Comparison of ENCODE assay signal across 30 mouse cellular contexts in the genomic region with DNA sequence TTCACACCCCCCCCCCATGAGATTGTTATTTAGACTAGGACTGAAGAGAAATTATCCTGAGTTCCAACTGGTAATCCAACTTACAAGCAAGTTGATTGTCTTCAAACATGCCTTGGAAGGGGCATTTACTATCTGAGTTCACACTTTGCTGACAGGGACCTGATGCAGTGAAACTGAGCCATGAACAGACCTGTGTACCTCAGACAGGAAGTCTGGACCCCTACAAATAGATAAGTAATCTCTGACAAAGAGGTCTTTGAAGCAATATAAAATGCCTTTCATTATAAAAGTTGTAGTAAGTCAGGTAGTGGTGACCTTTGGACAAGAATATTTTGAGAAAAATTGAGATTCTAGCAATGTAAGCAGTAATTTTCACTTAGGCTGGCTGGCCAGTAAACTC. TPM values are rescaled to one million over a fixed set of nuclear protein-coding genes. Genes with fewer than 3 reads are reported as not detected.
"Had no signal": no experiment of that assay in that cellular context is flagged by ENCODE, and none has a peak within 500 bp of the region (broad histone marks: within the 10 kb centered on the region; RNA-seq: fewer than 3 reads in every experiment).

No protein-coding gene starts in this region.

- H3K27me3 ChIP-seq: limb, embryonic 12.5 days; limb, embryonic 13.5 days; limb, embryonic 15.5 days; liver, embryonic 12.5 days; liver, embryonic 13.5 days; liver, embryonic 15.5 days; lung, embryonic 15.5 days; megakaryocyte, embryonic 14.5 days; midbrain, embryonic 12.5 days; midbrain, embryonic 13.5 days; midbrain, embryonic 15.5 days; neural tube, embryonic 12.5 days had no signal

- H3K4me3 ChIP-seq: limb, embryonic 10.5 days; limb, embryonic 12.5 days; limb, embryonic 13.5 days; limb, embryonic 15.5 days; liver, embryonic 12.5 days; liver, embryonic 13.5 days; liver, embryonic 15.5 days; lung, embryonic 15.5 days; megakaryocyte, embryonic 14.5 days; midbrain, embryonic 10.5 days; midbrain, embryonic 12.5 days; midbrain, embryonic 13.5 days; midbrain, embryonic 15.5 days; myocyte; neural tube, embryonic 12.5 days had no signal

- H3K27ac ChIP-seq: limb, embryonic 10.5 days; limb, embryonic 12.5 days; limb, embryonic 13.5 days; limb, embryonic 15.5 days; liver, embryonic 12.5 days; liver, embryonic 13.5 days; liver, embryonic 14.5 days; liver, embryonic 15.5 days; lung, embryonic 15.5 days; macrophage; midbrain, embryonic 10.5 days; midbrain, embryonic 12.5 days; midbrain, embryonic 13.5 days; midbrain, embryonic 15.5 days; neural tube, embryonic 12.5 days had no signal

- H3K4me1 ChIP-seq: limb, embryonic 10.5 days; limb, embryonic 12.5 days; limb, embryonic 13.5 days; limb, embryonic 15.5 days; liver, embryonic 12.5 days; liver, embryonic 13.5 days; liver, embryonic 15.5 days; lung, embryonic 15.5 days; midbrain, embryonic 10.5 days; midbrain, embryonic 12.5 days; midbrain, embryonic 13.5 days; midbrain, embryonic 15.5 days; neural tube, embryonic 12.5 days had no signal

- DNase-seq: left cerebral cortex, postnatal 4 days; liver; liver, embryonic 13.5 days; liver, postnatal 0 days; lung, adult 18-20 months; lung, adult 2 months; lung, embryonic 14.5 days; lung, postnatal 10 days; lung, postnatal 14 days; lung, postnatal 36 days; lung, postnatal 4 days; midbrain, embryonic 14.5 days had no signal

- H3K9me3 ChIP-seq: limb, embryonic 10.5 days; limb, embryonic 12.5 days; limb, embryonic 13.5 days; limb, embryonic 15.5 days; liver, embryonic 12.5 days; liver, embryonic 13.5 days; liver, embryonic 15.5 days; lung, embryonic 15.5 days; megakaryocyte, embryonic 14.5 days; midbrain, embryonic 10.5 days; midbrain, embryonic 12.5 days; midbrain, embryonic 13.5 days; midbrain, embryonic 15.5 days; neural tube, embryonic 12.5 days had no signal

- H3K36me3 ChIP-seq: midbrain, embryonic 15.5 days had no signal

- H3K9ac ChIP-seq: limb, embryonic 12.5 days; limb, embryonic 13.5 days; limb, embryonic 15.5 days; liver, embryonic 12.5 days; liver, embryonic 13.5 days; liver, embryonic 14.5 days; liver, embryonic 15.5 days; liver, postnatal 0 days; lung, embryonic 14.5 days; lung, embryonic 15.5 days; midbrain, embryonic 12.5 days; midbrain, embryonic 13.5 days; midbrain, embryonic 15.5 days; neural tube, embryonic 12.5 days had no signal

RNA-seq across cellular contexts. Expression of a gene that starts 20.8 kb away (rescaled TPM):
- total RNA-seq: liver, adult 2 months; monocyte, adult 5-6 weeks had no signal
- polyA plus RNA-seq: liver, adult 2 months; macrophage had no signal
